Mouse (Mus musculus): ENCODE measurements at regions not wholly inside any gene's neighbourhood (a gene's known extent, or its start where the extent isn't known, plus 50 kb on each side); places are given as distances from the start of the nearest gene placed in this dataset.

DNA sequence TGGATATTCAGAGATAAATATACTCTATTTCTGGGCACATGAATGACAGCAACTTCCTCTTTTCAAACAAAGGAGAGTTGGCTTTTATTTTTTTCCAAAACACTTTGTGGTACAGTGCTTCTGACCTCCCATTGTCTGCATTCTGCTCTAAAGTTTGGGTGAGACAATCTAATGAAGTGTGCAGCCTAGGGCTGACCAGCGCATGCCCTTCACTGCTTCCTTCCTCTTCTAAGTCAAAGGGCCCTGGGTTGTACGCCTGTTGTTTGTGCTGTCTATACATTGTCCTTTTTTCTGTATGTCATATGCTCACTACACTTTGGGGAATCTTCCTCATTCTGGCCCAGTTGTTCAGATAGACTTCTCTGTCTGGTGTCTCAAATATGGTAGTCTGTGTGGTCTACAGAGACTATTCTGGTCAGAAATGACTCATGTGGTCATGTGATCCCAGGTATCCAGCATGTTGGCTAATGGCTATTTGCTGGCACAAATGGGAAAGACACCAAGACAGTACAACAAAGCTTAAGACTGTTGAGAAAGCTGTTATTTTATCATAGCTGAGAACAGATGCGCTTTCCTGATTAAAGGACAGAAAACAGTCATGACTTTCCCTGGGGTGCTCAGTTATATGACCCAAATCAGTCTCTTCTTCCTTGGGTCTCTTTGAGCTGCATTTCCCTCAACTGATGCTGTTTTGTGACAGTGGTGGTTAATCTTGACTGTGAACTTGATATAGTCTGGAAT, 151.4 kb upstream of the Marcks start (continued):
- TF ChIP-seq CHD2 (IDR thresholded peaks at IDR 0.05; ENCODE audit: low read length) (no peak), TBP (conservative IDR thresholded peaks at IDR 0.05; ENCODE audit: low read depth, low read length) (no peak), RAD21 (IDR thresholded peaks at IDR 0.05; ENCODE audit: low read depth, low read length) (no peak; the same call in 1 of the 2 replicates), GABPA (IDR thresholded peaks at IDR 0.05; ENCODE audit: insufficient replicate concordance, low read depth, low read length) (no peak), POLR2AphosphoS2 (IDR thresholded peaks at IDR 0.05; ENCODE audit: low read depth, low read length) (no peak), RCOR1 (conservative IDR thresholded peaks at IDR 0.05; ENCODE audit: low read depth, low read length) (no peak), USF1 (IDR thresholded peaks at IDR 0.05; ENCODE audit: low read depth, low read length) (peak; percentile 55), CTCF (conservative IDR thresholded peaks at IDR 0.05 in 1 of 2, IDR thresholded peaks at IDR 0.05 in 1 of 2; ENCODE audit: low read depth in 2 of 2, low read length in 2 of 2) (no peak), NELFE (IDR thresholded peaks at IDR 0.05; ENCODE audit: low read depth, low read length) (no peak), ZKSCAN1 (IDR thresholded peaks at IDR 0.05; ENCODE audit: borderline replicate concordance, low read depth, low read length) (no peak), ELF1 (IDR thresholded peaks at IDR 0.05; ENCODE audit: low read depth, low read length) (peak; percentile 24; the same call in 1 of the 2 replicates), ZMIZ1 (IDR thresholded peaks at IDR 0.05; ENCODE audit: low read depth, low read length) (no peak), JUN (IDR thresholded peaks at IDR 0.05; ENCODE audit: insufficient read depth, low read depth, low read length) (peak; percentile 37), NRF1 (IDR thresholded peaks at IDR 0.05; ENCODE audit: low read depth, low read length) (0 out of 2 replicates have a peak, but pooled peaks have one; percentile 32), ETS1 (conservative IDR thresholded peaks at IDR 0.05; ENCODE audit: low read depth, low read length) (peak; percentile 19; the same call in 1 of the 2 replicates), MEF2A (IDR thresholded peaks at IDR 0.05; ENCODE audit: borderline replicate concordance, low read depth, low read length) (no peak), HCFC1 (IDR thresholded peaks at IDR 0.05; ENCODE audit: low read depth, low read length) (no peak)

DNA sequence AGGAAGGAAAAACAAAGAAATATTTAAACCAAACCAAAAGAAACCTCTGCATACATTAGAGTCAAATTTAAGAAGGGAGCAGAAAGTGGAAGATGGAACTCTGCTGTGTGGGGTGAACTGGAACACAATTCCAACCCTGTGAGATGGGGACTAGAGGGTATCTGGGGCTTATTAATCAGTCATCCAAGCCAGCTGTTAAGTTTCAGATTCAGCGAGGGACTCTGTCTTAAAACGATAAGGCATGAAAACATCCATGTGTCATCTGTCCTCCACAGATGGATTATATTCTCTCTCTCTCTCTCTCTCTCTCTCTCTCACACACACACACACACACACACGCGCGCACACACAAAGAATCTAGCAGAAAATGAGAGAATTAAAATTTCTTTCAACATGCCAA, 147.6 kb upstream of the Marcks start:
- TF ChIP-seq SMC3 (IDR thresholded peaks at IDR 0.05; ENCODE audit: low read depth, low read length) (no peak), GABPA (IDR thresholded peaks at IDR 0.05; ENCODE audit: insufficient replicate concordance, low read depth, low read length) (no peak), ZKSCAN1 (IDR thresholded peaks at IDR 0.05; ENCODE audit: borderline replicate concordance, low read depth, low read length) (no peak), MAX (IDR thresholded peaks at IDR 0.05; ENCODE audit: low read length) (no peak), ZMIZ1 (IDR thresholded peaks at IDR 0.05; ENCODE audit: low read depth, low read length) (no peak), KAT2A (IDR thresholded peaks at IDR 0.05; ENCODE audit: insufficient replicate concordance, low read length) (no peak), USF1 (IDR thresholded peaks at IDR 0.05; ENCODE audit: low read depth, low read length) (no peak), POLR2AphosphoS2 (IDR thresholded peaks at IDR 0.05; ENCODE audit: low read depth, low read length) (no peak)
- H3K27me3 ChIP-seq (replicated peaks), result no peaks in the 10 kb centered on the region
- H3K79me2 ChIP-seq (replicated peaks; ENCODE audit: control insufficient read depth, extremely low read depth, insufficient read depth, poor library complexity, severe bottlenecking), result no peaks in the 10 kb centered on the region
- no peak for DNase-seq (ENCODE audit: extremely low read depth)
- dilution Hi-C loops (cut with MboI; ENCODE audit: extremely low pct_ligation_motif_present, extremely low pct_unique_long_range_greater_than_20kb, low sequenced_read_pairs) (no loop called here), in situ Hi-C loops (cut with MboI; ENCODE audit: low pct_ligation_motif_present, low pct_unique_long_range_greater_than_20kb, low sequenced_read_pairs) (no loop called here)
- no peaks in the 10 kb centered on the region for H3K36me3 ChIP-seq (replicated peaks in 1 of 2; ENCODE audit: control insufficient read depth in 1 of 2, insufficient read depth in 1 of 2, low read length in 1 of 2)
- H3K4me1 ChIP-seq (ENCODE audit: control insufficient read depth in 1 of 2, insufficient read depth in 2 of 2), result peaks cover 8 to 10% of the 10 kb centered on the region in 2 experiments
- no peak overlapping the region for H3K4me3 ChIP-seq (replicated peaks in 1 of 3; ENCODE audit: low read depth in 2 of 3, low read length in 2 of 3, poor library complexity in 1 of 3)
- H3K4me2 ChIP-seq (ENCODE audit: insufficient read depth, low read depth, poor library complexity, severe bottlenecking), result no peak overlapping the region
- H3K9me3 ChIP-seq (replicated peaks; ENCODE audit: low read length), result no peaks in the 10 kb centered on the region
- H3K9ac ChIP-seq (ENCODE audit: insufficient read depth, low read depth), result no peak overlapping the region
- H3K27ac ChIP-seq (ENCODE audit: insufficient read depth, low read depth), result no peak overlapping the region

All from CH12.LX (cell line).